Mouse (Mus musculus) intestine, embryonic 16.5 days (tissue): Measurements from ENCODE around the gene Map4k1. TPM values are rescaled to one million over a fixed set of nuclear protein-coding genes. Genes with fewer than 3 reads are reported as not detected.

ENCODE experiments used
- ATAC-seq: fragments of 200-750 bp; cut with Nextera tagmentation; 2 replicates; pipeline ENCODE4 v1.8.0; 2017; ENCODE audit warnings: moderate TSS enrichment, moderate library complexity
- H3K27ac ChIP-seq: fragments of 300-500 bp; sonication (generic); 2 replicates; pipeline ENCODE4 v1.5.1; 2014; ENCODE audit warnings: mild to moderate bottlenecking, low read length
- H3K27me3 ChIP-seq: fragments of 300-500 bp; sonication (generic); replicated peaks from 2 replicates; pipeline ENCODE4 v1.6.1; 2014; ENCODE audit warnings: low read length, control low read depth, mixed read lengths; ENCODE audit not compliant: control insufficient read depth, insufficient read depth
- H3K36me3 ChIP-seq: fragments of 300-500 bp; sonication (generic); 2 replicates; pipeline ENCODE4 v1.6.1; 2014; ENCODE audit warnings: low read length, control low read depth; ENCODE audit not compliant: control insufficient read depth, insufficient read depth
- H3K4me1 ChIP-seq: fragments of 300-500 bp; sonication (generic); 2 replicates; pipeline ENCODE4 v1.6.1; 2014; ENCODE audit warnings: low read length, control low read depth, mixed read lengths; ENCODE audit not compliant: control insufficient read depth, insufficient read depth
- H3K4me2 ChIP-seq: fragments of 300-500 bp; sonication (generic); 2 replicates; pipeline ENCODE4 v1.6.1; 2014; ENCODE audit warnings: low read depth, low read length, control low read depth
- H3K4me3 ChIP-seq: fragments of 300-500 bp; sonication (generic); 2 replicates; pipeline ENCODE4 v1.5.1; 2014; ENCODE audit warnings: mild to moderate bottlenecking, low read length
- H3K9ac ChIP-seq: fragments of 300-500 bp; sonication (generic); 2 replicates; pipeline ENCODE4 v1.6.1; 2014; ENCODE audit warnings: low read depth, low read length
- H3K9me3 ChIP-seq: fragments of 300-500 bp; sonication (generic); 2 replicates; pipeline ENCODE4 v1.6.1; 2016; ENCODE audit warnings: low read length, control low read depth; ENCODE audit not compliant: control insufficient read depth
- WGBS: fragments of 180-500 bp; shearing (Covaris S2); extraction: QIAGEN DNeasy Blood & Tissue Kit; methylation state at CpG from one replicate; pipeline ENCODE4 v1.1.7; 2014; 5-methylcytosine and 5-hydroxymethylcytosine counted together
- polyA plus RNA-seq: library from polyadenylated mRNA; unstranded; fragments of >200 nt; fragmentation: Nextera tagmentation; extraction: Ambion mirVana; gene quantifications from 2 replicates; pipeline ENCODE4 v1.2.1, GENCODE M21; 2015

The Map4k1 gene
- polyA plus RNA-seq, 1 experiment from 2014 or later, result 7.3 TPM

GRCm38 (mm10) chr7:28983849-28984248 lies 2.0 kb downstream of the Map4k1 start:
- Histone ChIP-seq H3K4me1 (peaks cover 8% of the 10 kb centered on the region), H3K9ac (no peak overlapping the region), H3K27me3 (no peaks in the 10 kb centered on the region), H3K27ac (no peak overlapping the region), H3K4me2 (no peak overlapping the region), H3K4me3 (no peak overlapping the region), H3K9me3 (no peaks in the 10 kb centered on the region), H3K36me3 (no peaks in the 10 kb centered on the region; the same call in 1 of the 2 replicates)
- ATAC-seq, result no peak
- WGBS, result 77% methylated on average over 4 of the region's 4 CpGs

- H3K27me3 ChIP-seq, result no peaks in the 10 kb centered on the region
- H3K9me3 ChIP-seq, result no peaks in the 10 kb centered on the region
- no peak overlapping the region for H3K4me2 ChIP-seq
- no peaks in the 10 kb centered on the region; the same call in 1 of the 2 replicates for H3K36me3 ChIP-seq
- ATAC-seq, result no peak
- peaks cover 8% of the 10 kb centered on the region for H3K4me1 ChIP-seq
- H3K27ac ChIP-seq, result no peak overlapping the region
- WGBS, result 92% methylated on average over 1 of the region's 1 CpGs
- no peak overlapping the region for H3K4me3 ChIP-seq
- no peak overlapping the region for H3K9ac ChIP-seq
Observed at GRCm38 (mm10) chr7:28984452-28984851, 2.6 kb downstream of the Map4k1 start.

- no peak overlapping the region for H3K27ac ChIP-seq
- H3K4me1 ChIP-seq, result peaks cover 8% of the 10 kb centered on the region
- H3K4me2 ChIP-seq, result no peak overlapping the region
- H3K9me3 ChIP-seq, result no peaks in the 10 kb centered on the region
- no peak overlapping the region for H3K9ac ChIP-seq
- H3K36me3 ChIP-seq, result no peaks in the 10 kb centered on the region
- no peak overlapping the region for H3K4me3 ChIP-seq
- 89% methylated on average over 7 of the region's 7 CpGs for WGBS
- H3K27me3 ChIP-seq, result no peaks in the 10 kb centered on the region
- ATAC-seq, result no peak
Observed at GRCm38 (mm10) chr7:28985207-28985606, 3.4 kb downstream of the Map4k1 start.

GRCm38 (mm10) chr7:28990766-28991273 lies 9.0 kb downstream of the Map4k1 start:
- no peaks in the 10 kb centered on the region for H3K36me3 ChIP-seq
- H3K9ac ChIP-seq, result no peak overlapping the region
- H3K9me3 ChIP-seq, result no peaks in the 10 kb centered on the region
- no peak overlapping the region for H3K27ac ChIP-seq
- 59% methylated on average over 14 of the region's 14 CpGs for WGBS
- no peak overlapping the region for H3K4me3 ChIP-seq
- H3K4me1 ChIP-seq, result no peaks in the 10 kb centered on the region
- no peaks in the 10 kb centered on the region for H3K27me3 ChIP-seq
- H3K4me2 ChIP-seq, result no peak overlapping the region
- ATAC-seq, result no peak

- Histone ChIP-seq H3K36me3 (no peaks in the 10 kb centered on the region), H3K4me1 (no peaks in the 10 kb centered on the region), H3K27me3 (no peaks in the 10 kb centered on the region), H3K4me2 (no peak overlapping the region), H3K9me3 (no peaks in the 10 kb centered on the region), H3K9ac (no peak overlapping the region), H3K27ac (no peak overlapping the region), H3K4me3 (no peak overlapping the region)
- 70% methylated on average over 5 of the region's 5 CpGs for WGBS
- no peak for ATAC-seq
Observed at GRCm38 (mm10) chr7:28991616-28992015, 9.8 kb downstream of the Map4k1 start.

- Histone ChIP-seq H3K36me3 (no peaks in the 10 kb centered on the region), H3K9me3 (no peaks in the 10 kb centered on the region), H3K9ac (no peak overlapping the region), H3K27me3 (no peaks in the 10 kb centered on the region), H3K4me2 (no peak overlapping the region), H3K4me3 (no peak overlapping the region), H3K4me1 (no peaks in the 10 kb centered on the region), H3K27ac (no peak overlapping the region)
- 85% methylated on average over 3 of the region's 3 CpGs for WGBS
- ATAC-seq, result no peak
Observed at GRCm38 (mm10) chr7:28992997-28993396, 11.1 kb downstream of the Map4k1 start.

- WGBS, result 82% methylated on average over 3 of the region's 3 CpGs
- Histone ChIP-seq H3K9ac (no peak overlapping the region), H3K27ac (no peak overlapping the region), H3K4me2 (no peak overlapping the region), H3K4me1 (no peaks in the 10 kb centered on the region), H3K4me3 (no peak overlapping the region), H3K27me3 (no peaks in the 10 kb centered on the region), H3K36me3 (no peaks in the 10 kb centered on the region), H3K9me3 (no peaks in the 10 kb centered on the region)
- no peak for ATAC-seq
Observed at GRCm38 (mm10) chr7:28993402-28993801, 11.6 kb downstream of the Map4k1 start.

GRCm38 (mm10) chr7:29000651-29001605 lies 19.1 kb downstream of the Map4k1 start:
- Histone ChIP-seq H3K4me3 (peak overlapping the region; percentile 64), H3K4me1 (peaks cover 4% of the 10 kb centered on the region), H3K36me3 (no peaks in the 10 kb centered on the region), H3K4me2 (peak overlapping the region; percentile 97), H3K27me3 (no peaks in the 10 kb centered on the region), H3K9me3 (no peaks in the 10 kb centered on the region), H3K27ac (peak overlapping the region; percentile 61), H3K9ac (peak overlapping the region; percentile 76)
- peak; percentile 92 for ATAC-seq
- WGBS, result 6% methylated on average over 43 of the region's 43 CpGs

- no peaks in the 10 kb centered on the region for H3K9me3 ChIP-seq
- no peak for ATAC-seq
- no peak overlapping the region for H3K4me2 ChIP-seq
- H3K4me1 ChIP-seq, result no peaks in the 10 kb centered on the region
- H3K27ac ChIP-seq, result no peak overlapping the region
- no peak overlapping the region for H3K4me3 ChIP-seq
- H3K27me3 ChIP-seq, result no peaks in the 10 kb centered on the region
- H3K36me3 ChIP-seq, result no peaks in the 10 kb centered on the region
- WGBS, result 75% methylated on average over 9 of the region's 9 CpGs
- no peak overlapping the region for H3K9ac ChIP-seq
Observed at GRCm38 (mm10) chr7:29007224-29008101, 25.6 kb downstream of the Map4k1 start.
